Mouse (Mus musculus) thymus, postnatal 25 days (tissue): ENCODE data around the gene Atm.

ENCODE experiments used
- DNase-seq: peaks from one replicate; pipeline ENCODE4 v3.0.0; 2022

Gene Atm

DNA sequence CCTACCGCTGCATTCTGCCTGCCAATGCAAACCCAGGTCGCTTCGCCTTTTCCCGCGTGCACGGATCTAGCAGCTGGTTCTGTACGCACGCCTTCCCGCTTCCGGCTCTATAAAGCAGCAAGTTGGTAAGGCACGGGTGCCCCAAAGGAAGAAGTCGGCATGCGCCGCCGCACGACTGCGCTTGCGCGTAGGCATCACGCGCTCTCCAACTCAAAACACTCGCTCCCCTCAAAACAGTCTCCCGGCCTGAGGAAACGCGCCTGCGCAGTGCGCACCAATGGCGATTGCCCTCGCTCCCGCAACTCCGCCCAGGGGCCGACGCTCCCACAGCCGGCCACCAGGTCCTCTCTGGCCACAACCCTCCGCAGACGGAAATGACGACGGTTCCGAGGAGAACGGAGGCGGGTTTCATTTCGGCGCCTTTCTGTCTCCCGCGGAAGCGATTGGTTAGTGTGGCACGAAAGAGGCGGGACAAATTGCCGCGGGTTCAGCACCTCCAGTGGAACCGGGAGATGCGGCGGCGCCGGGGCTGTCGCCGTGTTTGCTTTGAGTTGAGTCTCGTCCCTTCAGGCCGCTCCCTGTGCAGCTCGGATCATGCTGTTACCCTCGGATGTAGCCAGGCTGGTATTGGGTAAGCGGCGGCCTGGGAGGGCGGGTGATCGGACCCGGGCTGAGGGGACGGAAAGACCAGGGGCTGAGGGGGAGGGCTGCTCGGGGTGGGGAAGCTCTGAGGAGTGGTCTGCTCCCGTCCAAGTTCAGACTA, at the start of gene Atm, which contains the start of gene Npat:
Gene Atm, minus strand, starts transcription at position 183 of the 763 bp plus-strand sequence.
Gene Npat, plus strand, starts transcription at position 490 of the 763 bp plus-strand sequence.
- DNase-seq, result peak; percentile 99

DNA sequence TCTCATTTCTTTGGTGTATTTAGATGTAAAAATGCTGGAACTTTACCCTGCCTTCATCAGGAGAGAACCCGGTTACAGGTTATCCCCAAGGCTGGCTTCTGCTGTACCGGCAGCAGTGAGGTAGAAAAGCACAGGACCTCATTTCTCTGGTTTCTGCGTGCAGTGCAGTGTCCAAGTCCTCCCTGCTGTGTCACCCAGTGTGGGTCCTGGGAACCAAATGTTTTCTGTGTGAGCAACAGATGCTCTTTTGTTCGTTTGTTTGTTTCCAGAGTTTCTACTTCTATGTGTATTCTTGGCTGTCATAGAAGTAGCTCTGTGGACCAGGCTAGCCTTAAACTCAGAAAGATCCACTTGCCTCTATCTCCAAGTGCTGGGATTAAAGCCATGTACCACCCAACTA, 45.3 kb upstream of the Atm start:
- DNase-seq, result no peak

DNA sequence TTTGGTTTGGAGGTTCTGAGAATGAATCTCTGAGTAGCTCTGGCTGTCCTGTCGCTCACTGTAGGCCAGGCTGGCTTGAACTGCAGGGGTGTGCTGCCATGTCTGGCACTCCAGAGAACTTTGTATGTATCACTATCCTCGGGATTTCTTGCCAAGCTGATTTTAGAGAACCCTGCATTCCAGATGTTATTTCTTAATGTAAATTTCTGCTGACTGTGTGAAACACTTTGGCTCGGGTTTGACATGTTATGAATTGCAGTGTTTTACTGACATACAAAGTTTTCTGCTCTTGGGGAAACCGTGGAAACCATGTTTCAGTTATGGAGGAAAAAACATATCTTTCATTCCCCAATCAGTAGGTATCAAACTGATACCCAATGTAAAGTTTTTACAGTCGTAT, 39.2 kb upstream of the Atm start:
- DNase-seq, result no peak

DNA sequence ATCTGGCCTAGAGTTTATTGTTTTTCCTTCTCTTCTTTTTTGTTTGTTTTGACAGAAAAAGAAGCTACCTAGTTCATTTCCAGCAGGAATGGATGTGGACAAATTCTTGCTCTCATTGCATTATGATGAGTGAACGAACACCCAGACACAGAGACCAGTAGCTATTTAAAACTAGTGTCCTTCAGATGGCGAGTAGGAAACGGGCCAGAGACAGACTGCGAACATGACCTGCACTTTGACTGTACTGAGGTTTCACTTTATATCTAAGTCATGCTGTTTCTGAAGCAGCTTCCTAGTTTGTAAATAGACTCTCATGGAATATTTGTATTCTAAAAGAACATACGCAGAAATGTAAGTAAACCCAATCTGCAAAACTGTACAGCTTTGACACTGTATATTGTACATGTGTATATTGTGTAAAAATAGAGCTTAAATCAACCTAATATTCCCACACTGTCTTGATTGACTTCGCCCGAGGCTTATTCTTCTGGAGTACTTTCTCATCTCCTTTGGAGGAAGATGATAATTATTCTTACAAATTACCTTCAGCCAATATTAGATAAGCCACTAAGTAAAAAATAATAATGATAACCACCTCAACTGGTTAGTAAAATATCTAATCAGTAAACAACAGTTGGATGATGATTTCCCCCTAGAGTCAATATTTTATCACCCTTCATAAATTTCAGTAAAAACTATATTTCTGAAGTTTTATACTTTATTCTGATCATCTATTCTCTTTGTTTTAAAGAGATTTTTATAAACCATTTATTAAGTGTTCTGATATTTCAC, 36.2 kb upstream of the Atm start:
- DNase-seq, result no peak

DNA sequence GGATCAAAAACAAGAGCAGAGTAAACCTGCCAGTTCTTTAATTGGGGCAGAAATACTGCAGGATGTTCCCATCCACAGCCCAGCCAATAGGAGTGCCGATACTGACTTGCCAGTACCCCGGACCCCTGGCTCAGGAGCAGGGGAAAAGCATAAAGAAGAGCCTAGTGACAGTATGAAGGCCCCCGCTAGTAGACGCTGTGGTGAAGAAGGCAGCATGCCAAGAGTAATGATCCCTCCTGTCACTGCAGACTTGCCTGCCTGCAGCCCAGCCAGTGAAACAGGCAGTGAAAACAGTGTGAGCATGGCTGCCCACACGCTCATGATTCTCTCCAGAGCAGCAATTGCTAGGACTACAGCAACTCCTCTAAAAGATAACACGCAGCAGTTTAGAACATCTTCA, 34.1 kb upstream of the Atm start:
- no peak for DNase-seq

DNA sequence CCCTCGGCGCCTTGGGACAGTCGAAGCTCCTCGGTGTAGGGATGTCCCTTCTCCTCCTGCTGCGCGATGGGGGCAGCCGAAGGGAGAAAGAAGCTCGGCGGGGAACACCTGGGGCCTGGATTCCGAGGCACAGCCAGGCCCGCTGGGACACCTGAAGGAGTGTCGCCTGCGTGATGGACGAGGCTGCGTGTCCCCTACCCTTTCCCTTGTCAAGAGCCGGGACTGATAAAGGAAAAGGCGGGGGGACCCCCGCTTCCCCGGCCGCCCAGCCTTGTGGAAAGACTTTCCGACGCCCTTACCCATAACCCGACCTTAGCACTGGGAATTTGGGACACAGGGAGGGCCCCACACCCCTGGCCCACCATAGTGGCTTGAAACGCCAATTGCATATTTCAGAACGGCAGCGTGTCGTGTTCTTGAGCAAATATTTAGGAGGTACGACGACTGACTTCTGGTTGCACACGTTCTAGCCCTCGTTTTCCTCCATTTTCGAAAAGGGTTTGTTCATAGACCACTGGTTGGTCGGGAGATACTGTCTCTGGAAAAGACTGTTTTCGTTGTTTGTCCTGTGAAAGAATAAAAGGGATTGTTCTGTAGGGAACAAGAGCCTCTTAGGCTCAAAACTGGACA, 911 bp upstream of the Atm start:
- DNase-seq, result no peak

DNA sequence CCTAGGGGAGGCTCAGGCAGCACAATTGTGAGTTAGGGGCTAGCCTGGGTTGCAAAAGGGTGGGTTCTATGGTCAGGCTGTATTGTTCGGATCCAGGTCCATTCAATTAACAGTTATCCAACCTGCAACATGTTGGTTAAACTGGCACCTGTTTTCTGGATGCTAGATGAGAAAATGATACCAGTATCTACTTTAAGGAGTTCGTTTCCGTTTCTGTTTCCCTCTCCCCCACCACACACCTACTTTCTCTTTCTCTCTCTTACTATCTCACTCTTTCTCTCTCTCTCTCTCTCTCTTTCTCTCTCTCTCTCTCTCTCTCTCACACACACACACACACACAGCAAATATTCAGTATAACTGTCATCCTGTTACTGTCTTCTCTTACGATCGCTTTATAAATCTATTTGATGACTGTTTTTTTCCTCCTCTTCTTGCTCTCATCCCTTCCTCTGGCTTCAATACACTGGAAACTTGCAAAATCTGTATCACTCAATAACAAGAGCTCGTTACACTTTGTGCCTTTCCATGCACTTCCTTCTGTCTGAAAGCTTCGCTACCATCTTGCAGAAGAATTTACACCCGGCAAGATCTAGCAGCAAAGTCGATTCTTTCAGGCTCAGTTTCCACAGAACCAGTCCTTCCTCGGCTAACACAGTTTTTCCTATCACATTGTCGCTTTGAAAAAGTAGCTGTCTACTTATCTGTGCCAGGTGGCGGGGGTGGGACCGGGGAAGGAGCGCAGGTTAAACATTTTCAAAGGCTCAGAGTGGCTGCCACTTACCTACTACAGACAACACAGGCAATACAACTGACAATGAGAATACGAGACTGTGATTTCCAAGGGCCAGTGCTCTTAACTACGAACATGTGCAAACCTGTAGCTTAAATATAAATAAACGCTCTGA, 872 bp downstream of the Atm start:
- peak; percentile 13 for DNase-seq

DNA sequence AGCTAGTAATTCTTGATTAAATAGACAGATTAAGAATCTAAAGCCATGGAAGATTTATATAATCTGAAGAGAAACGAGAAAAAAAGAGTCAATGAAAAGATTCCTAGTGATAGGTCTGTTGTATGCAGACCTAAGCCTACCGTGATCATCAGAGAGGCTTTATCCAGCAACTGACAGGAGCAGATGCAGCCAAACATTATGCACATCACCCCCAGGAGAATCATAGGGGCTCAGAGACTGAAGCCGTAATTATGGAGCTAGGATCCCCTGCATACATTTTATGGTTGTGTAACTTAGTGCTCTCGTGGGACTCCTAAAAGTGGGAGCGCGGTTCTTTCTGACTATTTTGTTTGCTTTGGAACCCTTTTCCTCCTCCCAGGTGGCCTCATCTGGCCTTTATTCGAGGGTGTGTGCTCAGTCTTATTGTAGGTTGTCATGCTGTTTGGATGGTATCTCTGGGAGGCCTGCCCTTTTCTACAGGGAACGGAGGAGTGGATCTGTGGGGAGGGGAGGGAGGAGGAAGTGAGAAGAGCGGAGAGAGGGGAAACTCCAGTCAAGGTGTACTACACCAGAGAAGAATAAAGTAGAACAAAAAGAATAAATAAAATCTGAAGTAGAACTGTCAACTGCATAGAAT, 19.0 kb downstream of the Atm start:
- DNase-seq, result no peak

DNA sequence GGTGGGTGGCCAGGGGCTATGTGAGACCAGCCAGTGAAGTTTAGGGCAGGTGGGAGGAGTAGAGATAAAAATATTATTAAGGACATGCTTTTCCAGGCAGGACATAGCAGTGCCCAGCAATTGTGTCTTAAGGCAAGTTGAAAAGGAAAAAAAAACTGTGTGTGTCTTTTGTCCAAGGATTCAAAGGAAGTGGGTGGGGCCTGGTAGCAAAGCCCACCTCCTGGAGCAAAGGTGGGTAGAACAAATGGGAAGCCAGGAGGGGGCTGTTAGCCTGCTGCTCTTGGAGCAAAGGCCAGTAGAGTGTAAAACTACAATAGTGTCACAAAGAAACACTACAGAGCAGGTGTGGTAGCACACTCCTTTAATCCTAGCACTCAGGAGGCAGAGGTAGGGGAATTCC, 22.4 kb downstream of the Atm start:
- DNase-seq, result no peak

DNA sequence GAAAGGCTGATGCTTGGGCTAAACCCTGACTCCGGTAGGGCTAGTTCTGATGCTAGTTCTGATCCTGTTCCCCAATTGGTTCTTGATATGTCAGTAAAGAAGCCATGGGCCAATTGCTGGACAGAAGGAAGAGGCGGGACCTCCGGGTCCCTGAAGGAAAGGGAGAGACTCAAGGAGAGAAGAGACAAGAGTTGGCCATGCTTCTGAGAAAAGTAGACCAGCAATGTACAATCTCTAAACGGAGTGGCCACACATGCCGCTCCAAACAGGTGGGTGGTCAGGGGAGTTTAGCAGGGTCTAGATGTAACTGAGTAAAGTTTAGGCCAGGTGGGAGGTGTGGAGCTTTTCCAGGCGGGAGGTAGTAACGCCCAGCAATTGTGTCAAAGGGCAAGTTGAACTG, 28.5 kb downstream of the Atm start:
- no peak for DNase-seq

DNA sequence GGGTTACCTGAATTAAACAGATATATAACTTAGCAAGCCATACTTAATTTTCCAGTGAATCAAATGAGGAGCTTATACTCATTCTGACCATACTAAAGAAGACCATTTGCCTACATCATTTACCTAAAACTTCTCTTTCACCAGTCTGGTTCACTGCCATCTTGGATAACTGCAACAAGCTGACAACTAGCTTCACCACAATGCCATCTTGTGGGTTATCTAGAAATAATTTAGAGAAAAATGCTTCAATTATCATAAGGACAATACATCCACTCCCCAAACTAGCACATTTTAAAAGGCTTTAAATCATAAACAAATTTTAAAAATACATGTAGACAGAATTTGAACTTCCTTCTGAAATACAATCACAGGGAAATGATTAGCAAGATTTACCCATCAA, 50.7 kb downstream of the Atm start:
- no peak for DNase-seq

DNA sequence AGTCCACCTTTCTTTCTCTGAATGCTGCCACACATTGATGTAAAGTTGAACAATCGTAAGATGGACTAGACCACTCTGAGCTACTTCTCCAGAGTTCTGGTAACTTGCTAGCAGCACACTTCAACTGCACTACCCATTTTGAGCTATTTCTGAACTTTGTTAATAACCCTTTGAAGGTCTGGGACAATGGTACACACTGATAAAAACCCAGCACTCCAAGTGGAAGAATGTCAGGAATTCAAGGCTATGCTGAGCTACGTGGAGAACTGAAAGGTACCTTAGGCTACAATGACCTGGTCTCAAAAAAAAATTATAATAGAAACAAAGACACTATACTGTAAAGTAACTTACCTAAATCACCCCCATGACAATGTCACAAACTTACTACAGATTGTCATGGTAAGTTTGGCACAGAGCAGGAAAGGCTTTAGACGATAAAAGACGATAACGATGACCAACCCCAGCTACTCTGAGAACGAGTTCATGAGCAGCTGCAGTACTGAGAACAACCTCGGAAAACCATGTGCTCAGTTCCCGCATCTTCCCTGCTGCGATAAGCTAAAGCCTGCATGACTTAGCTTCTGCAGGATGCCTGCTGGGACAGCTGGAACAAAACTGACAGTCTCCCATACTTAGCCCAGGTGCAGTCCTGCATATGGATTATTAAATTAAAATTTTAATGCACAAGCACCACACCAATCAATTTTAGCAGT, 63.6 kb downstream of the Atm start:
- DNase-seq, result no peak

DNA sequence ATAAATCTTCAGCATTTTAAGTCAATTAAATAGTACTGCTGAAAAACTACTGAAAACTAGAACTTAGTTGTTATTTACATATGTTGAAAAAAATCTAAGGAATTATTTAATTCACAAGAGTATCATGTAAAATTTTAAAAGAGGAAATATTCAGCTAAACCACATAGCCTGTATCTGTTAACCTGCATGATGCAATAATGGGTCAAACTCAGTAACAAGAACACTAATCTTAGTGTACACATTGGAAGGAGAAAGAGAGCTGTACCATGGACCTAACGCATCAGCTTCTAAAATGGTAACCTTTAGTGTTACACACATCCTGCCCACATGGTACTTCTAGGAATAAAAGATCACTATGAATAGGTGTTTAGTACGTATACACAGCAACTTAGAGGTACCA, 84.5 kb downstream of the Atm start:
- no peak for DNase-seq

DNA sequence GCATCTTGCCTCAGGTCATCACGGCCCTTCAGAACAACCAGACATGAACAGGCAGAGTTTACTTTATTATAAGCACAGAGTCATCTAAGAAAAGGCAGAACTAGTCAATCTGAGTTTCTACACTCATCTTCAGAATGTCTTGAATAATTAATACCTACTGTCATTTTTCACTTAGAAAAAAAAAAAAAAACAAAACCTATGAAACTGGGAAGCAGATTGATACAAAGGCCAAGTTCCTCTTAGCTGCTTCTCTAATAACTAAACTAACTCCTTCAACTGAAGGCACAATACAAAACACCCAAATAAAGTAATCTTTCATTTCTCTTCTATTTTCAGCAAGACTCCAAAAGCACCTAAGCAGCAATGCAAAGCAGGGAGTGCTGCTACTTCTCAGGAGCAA, 85.9 kb downstream of the Atm start:
- DNase-seq, result no peak

DNA sequence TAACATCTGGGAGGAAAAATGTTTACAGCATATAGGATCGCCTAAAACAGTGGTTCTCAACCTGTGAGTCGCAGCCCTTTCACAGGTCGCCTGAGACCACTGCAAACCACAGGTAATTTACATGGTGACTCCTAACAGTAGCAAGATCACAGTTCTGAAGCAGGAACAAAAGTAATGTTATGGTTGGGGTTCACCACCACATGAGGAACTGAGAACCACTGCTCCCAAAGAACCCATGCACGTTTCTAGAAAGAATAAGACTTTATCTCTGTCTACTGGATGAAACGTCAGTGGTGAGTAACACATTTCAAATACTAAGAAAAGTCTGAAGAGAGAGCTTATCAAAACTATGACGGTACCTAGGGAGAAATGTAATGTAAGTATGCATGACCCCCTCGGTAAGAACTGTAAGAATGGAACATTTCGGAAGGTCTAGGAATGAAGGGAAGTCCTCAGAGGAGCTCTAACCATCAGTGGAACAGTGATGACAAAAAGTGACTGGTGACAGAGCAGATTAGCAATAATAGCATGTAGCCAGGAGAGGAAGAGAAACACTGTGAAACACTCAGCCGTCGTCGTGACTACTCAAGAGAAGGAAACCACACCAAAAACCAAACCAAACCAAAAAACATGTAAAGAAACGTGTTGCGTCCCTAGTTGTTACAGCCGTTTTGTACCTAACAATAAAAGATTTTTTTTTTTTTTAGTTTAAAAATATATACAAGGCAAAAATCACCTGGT, 100.5 kb downstream of the Atm start:
- DNase-seq, result no peak

DNA sequence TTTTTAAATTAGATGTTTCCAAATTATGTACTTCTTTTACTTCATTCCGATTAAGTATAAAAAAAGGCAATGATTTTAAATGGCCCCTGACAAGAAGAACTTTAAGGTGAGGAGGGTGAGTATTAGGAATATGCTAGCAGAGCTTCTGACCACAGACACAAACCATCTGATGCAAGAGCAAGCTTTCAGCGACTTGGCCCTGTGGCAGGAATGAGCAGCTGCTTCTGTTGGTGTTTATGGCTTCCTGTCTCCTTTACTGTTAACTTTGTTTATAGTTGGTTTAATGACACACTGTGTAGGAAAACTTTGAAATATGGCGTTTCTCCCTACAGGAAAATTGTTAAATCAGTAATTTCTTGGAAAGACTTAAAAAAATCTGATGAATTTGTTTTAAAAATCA, 108.9 kb downstream of the Atm start:
- DNase-seq, result no peak

DNA sequence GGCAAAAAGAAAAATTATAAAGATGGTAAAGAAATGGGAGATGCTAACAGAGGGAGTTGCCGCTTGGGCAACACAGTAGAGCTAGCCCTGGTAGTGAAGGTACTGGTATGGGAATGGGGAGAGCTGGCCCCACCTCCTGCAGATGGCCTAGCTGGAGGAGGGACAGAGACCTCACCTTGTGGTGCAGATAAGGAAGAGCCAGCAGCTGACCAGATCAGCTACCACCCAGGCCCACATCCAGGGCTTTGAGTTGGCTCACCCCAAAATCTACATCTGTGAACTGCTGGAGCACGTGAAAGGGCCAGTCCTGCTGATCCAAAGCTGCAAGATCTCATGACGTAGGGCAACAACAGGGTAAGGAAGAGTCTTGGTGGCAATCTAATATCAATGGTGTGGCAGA, 109.8 kb downstream of the Atm start:
- no peak for DNase-seq

DNA sequence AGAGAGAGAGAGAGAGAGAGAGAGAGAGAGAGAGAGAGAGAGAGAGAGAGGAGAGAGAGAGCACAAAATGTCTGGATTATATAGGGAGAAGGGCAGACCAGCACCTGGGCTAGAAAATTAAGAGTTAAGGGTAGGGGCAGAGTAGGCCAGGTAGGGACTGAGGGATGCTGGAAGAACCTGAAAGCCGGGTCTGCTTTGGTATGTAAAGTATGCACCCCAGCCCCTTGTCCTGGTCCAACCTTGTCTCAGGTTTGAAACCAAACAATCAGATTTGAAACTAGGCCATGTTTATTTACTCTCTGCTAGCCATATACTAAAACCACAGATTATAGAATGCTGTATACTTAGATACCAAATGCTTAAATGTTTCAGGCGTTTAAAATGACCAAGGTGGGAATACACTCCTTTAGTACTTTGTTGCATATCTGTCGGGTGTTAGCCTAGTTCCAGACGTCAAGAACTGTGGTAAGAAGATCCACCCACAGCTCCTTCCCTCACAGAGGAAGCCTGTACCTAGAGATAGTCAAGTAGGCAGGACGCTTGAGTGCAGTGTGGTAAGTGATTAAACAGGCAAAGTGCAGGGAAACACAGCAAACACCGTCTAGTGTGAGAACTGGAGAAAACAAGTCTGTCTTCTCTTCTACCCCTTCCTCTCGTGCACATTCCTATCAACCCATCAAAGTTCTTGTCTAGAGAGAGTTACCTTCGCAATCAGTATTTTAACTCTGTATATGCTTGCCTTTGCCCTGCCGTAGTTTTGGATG, 114.2 kb downstream of the Atm start:
- DNase-seq, result no peak

DNA sequence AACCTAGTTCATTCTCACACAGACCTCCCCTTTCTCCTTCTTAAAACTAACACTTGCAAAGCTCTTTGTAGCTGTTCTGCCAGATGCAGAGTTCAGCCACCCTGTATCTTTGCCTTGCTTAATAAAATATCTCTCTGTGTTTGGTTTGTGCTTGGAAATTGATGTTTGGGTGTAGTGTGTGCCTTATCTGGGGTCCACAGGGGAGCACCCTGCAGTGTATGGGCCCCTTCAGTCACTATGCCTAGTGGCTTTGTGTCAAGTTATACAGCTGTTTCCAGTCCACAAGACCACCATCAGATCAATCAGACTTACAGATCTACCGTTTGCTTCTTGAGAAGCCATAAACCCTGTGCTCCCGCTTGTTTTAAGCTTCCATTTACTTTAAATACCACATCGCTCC, 127.1 kb downstream of the Atm start:
- no peak for DNase-seq

DNA sequence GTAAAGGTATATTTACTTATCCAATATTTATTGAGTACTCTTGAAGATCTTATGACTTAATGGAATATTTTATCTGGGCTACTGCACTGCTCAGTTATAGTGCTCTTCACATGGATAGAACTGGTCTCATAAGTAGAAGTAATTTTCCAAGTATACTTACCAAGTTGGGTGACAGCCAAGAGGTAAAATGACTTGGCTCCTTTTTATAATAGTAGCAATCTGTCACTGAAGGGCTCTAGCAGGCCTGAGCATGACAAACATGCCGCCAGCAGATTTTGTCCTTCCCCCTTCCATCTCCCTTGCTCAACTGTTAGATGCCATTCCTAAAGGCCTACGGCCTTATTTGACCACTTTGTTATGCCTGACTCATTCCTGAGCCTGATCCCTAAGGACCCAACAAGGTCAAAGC, 127.6 kb downstream of the Atm start:
- no peak for DNase-seq
